24 mouse cellular contexts compared by ENCODE assay signal in the genomic region with DNA sequence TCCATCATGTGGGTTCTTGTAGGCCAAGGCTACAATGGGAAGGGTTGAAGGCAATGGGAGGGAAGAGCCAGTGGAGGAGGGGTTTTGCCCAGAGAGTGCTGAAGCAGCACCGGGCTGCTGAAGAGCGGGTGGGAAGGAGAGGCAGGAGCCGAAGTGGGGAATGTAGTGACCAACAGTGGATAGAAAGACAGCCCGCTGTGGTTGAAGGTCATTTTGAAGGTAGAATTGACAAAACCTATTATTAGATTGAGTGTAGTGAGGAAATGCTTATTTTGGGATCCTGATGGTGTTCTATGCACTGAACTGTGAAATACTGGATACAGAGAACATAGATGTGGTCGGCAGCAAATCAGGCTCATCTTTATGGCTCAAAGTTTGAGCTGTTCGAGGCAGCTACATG. TPM values are rescaled to one million over a fixed set of nuclear protein-coding genes. Genes with fewer than 3 reads are reported as not detected.
DNase-seq lines count a peak whose midpoint lies in the region; ATAC-seq lines count a peak whose summit lies in the region.
"Had no signal": no experiment of that assay in that cellular context is flagged by ENCODE, and none has a peak within 500 bp of the region (broad histone marks: within the 10 kb centered on the region; RNA-seq: fewer than 3 reads in every experiment).

No protein-coding gene starts in this region.

- H3K9ac ChIP-seq in heart, embryonic 12.5 days: no peak overlapping the region
- no peak overlapping the region for H3K9ac ChIP-seq in heart, embryonic 14.5 days (ENCODE audit: low read length)
- H3K9ac ChIP-seq: embryonic facial prominence, embryonic 13.5 days; embryonic facial prominence, embryonic 15.5 days; forebrain, embryonic 12.5 days had no signal

- H3K4me3 ChIP-seq in heart, embryonic 12.5 days: no peak overlapping the region
- H3K4me3 ChIP-seq in heart, embryonic 14.5 days (ENCODE audit: control insufficient read depth in 1 of 2, insufficient read depth in 1 of 2, low read depth in 1 of 2, low read length in 2 of 2): no peak overlapping the region
- H3K4me3 ChIP-seq: embryonic facial prominence, embryonic 13.5 days; embryonic facial prominence, embryonic 15.5 days; erythroblast, embryonic 14.5 days; forebrain, embryonic 10.5 days; forebrain, embryonic 12.5 days had no signal

- no peaks in the 10 kb centered on the region for H3K9me3 ChIP-seq in heart, embryonic 12.5 days (replicated peaks)
- H3K9me3 ChIP-seq in heart, embryonic 14.5 days (ENCODE audit: control insufficient read depth, low read length): no peaks in the 10 kb centered on the region
- H3K9me3 ChIP-seq: embryonic facial prominence, embryonic 13.5 days; embryonic facial prominence, embryonic 15.5 days; forebrain, embryonic 10.5 days; forebrain, embryonic 12.5 days had no signal

- H3K4me2 ChIP-seq in heart, embryonic 12.5 days: no peak overlapping the region
- peak overlapping the region; percentile 18; the same call in 1 of the 2 replicates for H3K4me2 ChIP-seq in heart, embryonic 14.5 days (ENCODE audit: low read length)
- H3K4me2 ChIP-seq: embryonic facial prominence, embryonic 13.5 days; embryonic facial prominence, embryonic 15.5 days; forebrain, embryonic 12.5 days had no signal

- peaks cover 15% of the 10 kb centered on the region for H3K36me3 ChIP-seq in heart, embryonic 12.5 days
- peaks cover 22% of the 10 kb centered on the region for H3K36me3 ChIP-seq in heart, embryonic 14.5 days (ENCODE audit: control insufficient read depth, insufficient read depth, low read length)

- WGBS in heart, embryonic 12.5 days: 67% methylated on average over 6 of the region's 6 CpGs
- WGBS in heart, embryonic 14.5 days: 55% methylated on average over 6 of the region's 6 CpGs

- ATAC-seq in heart, embryonic 12.5 days (ENCODE audit: insufficient number of reproducible peaks, low FRiP score): no peak
- no peak for ATAC-seq in heart, embryonic 14.5 days (ENCODE audit: insufficient number of reproducible peaks, insufficient read depth, low FRiP score, low read depth)
- ATAC-seq: forebrain, embryonic 14.5 days; forebrain, embryonic 16.5 days had no signal

- peaks cover 6% of the 10 kb centered on the region; the same call in 1 of the 2 replicates for H3K4me1 ChIP-seq in heart, embryonic 12.5 days (replicated peaks)
- peaks cover 3 to 6% of the 10 kb centered on the region in 2 experiments for H3K4me1 ChIP-seq in heart, embryonic 14.5 days (ENCODE audit: control insufficient read depth in 2 of 2, insufficient read depth in 2 of 2, low read length in 2 of 2)
- H3K4me1 ChIP-seq: embryonic facial prominence, embryonic 13.5 days; embryonic facial prominence, embryonic 15.5 days; forebrain, embryonic 10.5 days; forebrain, embryonic 12.5 days had no signal

- no peak for DNase-seq in heart, adult 9 months (ENCODE audit: low spot score in 2 of 2)
- DNase-seq in heart, adult 11 months: no peak
- peak; percentile 55 for DNase-seq in R1 (ENCODE audit: low read depth, low spot score)
- no peak for DNase-seq in thymus, postnatal 0 days (ENCODE audit: low spot score)
- DNase-seq: adrenal gland, adult 2 months; adrenal gland, postnatal 10 days; adrenal gland, postnatal 25 days; B cell, adult 2 months; cerebellum, adult 11 months; cerebellum, adult 18-20 months; cerebellum, adult 8-10 months; cerebellum, adult 9-11 months; cerebellum, postnatal 14 days; cerebellum, postnatal 36 days; embryo, embryonic 11 days had no signal

- 0 out of 2 replicates have a peak overlapping the region, but pooled peaks have one; percentile 22 for H3K27ac ChIP-seq in heart, embryonic 12.5 days (ENCODE audit: poor library complexity, severe bottlenecking)
- H3K27ac ChIP-seq in heart, embryonic 14.5 days (replicated peaks in 1 of 2; ENCODE audit: control insufficient read depth in 1 of 2, insufficient read depth in 1 of 2, low read depth in 2 of 2, low read length in 2 of 2): no peak overlapping the region
- H3K27ac ChIP-seq: embryonic facial prominence, embryonic 13.5 days; embryonic facial prominence, embryonic 15.5 days; forebrain, embryonic 10.5 days; forebrain, embryonic 12.5 days had no signal

- H3K27me3 ChIP-seq in heart, embryonic 12.5 days (replicated peaks): no peaks in the 10 kb centered on the region
- no peaks in the 10 kb centered on the region for H3K27me3 ChIP-seq in heart, embryonic 14.5 days (ENCODE audit: control insufficient read depth, insufficient read depth, low read length)
- H3K27me3 ChIP-seq: embryonic facial prominence, embryonic 13.5 days; embryonic facial prominence, embryonic 15.5 days; forebrain, embryonic 12.5 days had no signal

RNA-seq across cellular contexts. Expression of a gene that starts 38.1 kb away (rescaled TPM):
- polyA plus RNA-seq in heart, embryonic 12.5 days (2016; fragmentation: Nextera tagmentation; extraction: Ambion mirVana): 24.8 and 25.4 TPM in 2 replicates
- polyA plus RNA-seq in heart, embryonic 14.5 days (2014; fragmentation: Nextera tagmentation; extraction: Ambion mirVana): 23.9 and 27.9 TPM in 2 replicates
- polyA plus RNA-seq in thymus, postnatal 0 days (2015; fragmentation: Nextera tagmentation; extraction: Ambion mirVana): 49.7 and 54.7 TPM in 2 replicates
